Mouse (Mus musculus) neural tube, embryonic 11.5 days (tissue): ENCODE measurements around the gene Dip2b. TPM values are rescaled to one million over a fixed set of nuclear protein-coding genes. Genes with fewer than 3 reads are reported as not detected.

Experiments used
- ATAC-seq: fragments of 200-750 bp; cut with Nextera tagmentation; 2 replicates; pipeline ENCODE4 v1.8.0; 2017; ENCODE audit warnings: moderate number of reproducible peaks, mild to moderate bottlenecking, moderate TSS enrichment, moderate library complexity; ENCODE audit not compliant: insufficient read depth, low FRiP score, low TSS enrichment
- DNase-seq: peaks from one replicate; pipeline ENCODE4 v3.0.0-alpha.2; 2015; ENCODE audit warnings: low spot score
- H3K27ac ChIP-seq: fragments of 300-500 bp; sonication (generic); 2 replicates; pipeline ENCODE4 v1.5.1; 2014; ENCODE audit warnings: low read depth, mild to moderate bottlenecking, low read length
- H3K27me3 ChIP-seq: fragments of 300-500 bp; sonication (generic); 2 replicates; pipeline ENCODE4 v1.6.1; 2014; ENCODE audit warnings: mild to moderate bottlenecking, low read length, mixed read lengths; ENCODE audit not compliant: control insufficient read depth, insufficient read depth
- H3K36me3 ChIP-seq: fragments of 300-500 bp; sonication (generic); 2 replicates; pipeline ENCODE4 v1.6.1; 2014; ENCODE audit warnings: mild to moderate bottlenecking, low read length, moderate library complexity, mixed read lengths; ENCODE audit not compliant: control insufficient read depth, insufficient read depth
- H3K4me1 ChIP-seq: fragments of 300-500 bp; sonication (generic); 2 replicates; pipeline ENCODE4 v1.6.1; 2014; ENCODE audit warnings: low read length, mixed read lengths; ENCODE audit not compliant: control insufficient read depth, insufficient read depth
- H3K4me2 ChIP-seq: fragments of 300-500 bp; sonication (generic); 2 replicates; pipeline ENCODE4 v1.6.1; 2014; ENCODE audit warnings: low read depth, mild to moderate bottlenecking, moderate library complexity
- H3K4me3 ChIP-seq: fragments of 300-500 bp; sonication (generic); 2 replicates; pipeline ENCODE4 v1.5.1; 2014; ENCODE audit warnings: low read depth, low read length
- H3K9ac ChIP-seq: fragments of 300-500 bp; sonication (generic); 2 replicates; pipeline ENCODE4 v1.6.1; 2014; ENCODE audit warnings: mild to moderate bottlenecking, low read length
- H3K9me3 ChIP-seq: fragments of 300-500 bp; sonication (generic); 2 replicates; pipeline ENCODE4 v1.6.1; 2016; ENCODE audit warnings: low read length; ENCODE audit not compliant: control insufficient read depth
- WGBS: fragments of 180-500 bp; shearing (Covaris S2); extraction: QIAGEN DNeasy Blood & Tissue Kit; methylation state at CpG from one replicate; pipeline ENCODE4 v1.1.7; 2014; 5-methylcytosine and 5-hydroxymethylcytosine counted together
- polyA plus RNA-seq: library from polyadenylated mRNA; unstranded; fragments of >200 nt; fragmentation: Nextera tagmentation; extraction: Ambion mirVana; gene quantifications from 2 replicates; pipeline ENCODE4 v1.2.1, GENCODE M21; 2014

Gene Dip2b
- polyA plus RNA-seq, 1 experiment from 2014 or later, result 27.9 TPM

- WGBS, result 83% methylated on average over 11 of the region's 11 CpGs
- no peaks in the 10 kb centered on the region for H3K36me3 ChIP-seq
- no peaks in the 10 kb centered on the region for H3K27me3 ChIP-seq
- ATAC-seq (no peak), DNase-seq (no peak)
- no peak overlapping the region for H3K27ac ChIP-seq
- H3K9ac ChIP-seq, result no peak overlapping the region
- H3K9me3 ChIP-seq, result no peaks in the 10 kb centered on the region
- H3K4me1 ChIP-seq, result no peaks in the 10 kb centered on the region
- no peak overlapping the region for H3K4me2 ChIP-seq
- H3K4me3 ChIP-seq, result no peak overlapping the region
Measured at GRCm38 (mm10) chr15:100058912-100059311, 20.4 kb downstream of the Dip2b start.

GRCm38 (mm10) chr15:100059626-100060311 is 21.3 kb downstream of the Dip2b start:
- H3K4me2 ChIP-seq, result no peak overlapping the region
- H3K27ac ChIP-seq, result no peak overlapping the region
- no peak overlapping the region for H3K9ac ChIP-seq
- no peaks in the 10 kb centered on the region for H3K36me3 ChIP-seq
- no peaks in the 10 kb centered on the region for H3K4me1 ChIP-seq
- H3K9me3 ChIP-seq, result no peaks in the 10 kb centered on the region
- no peaks in the 10 kb centered on the region for H3K27me3 ChIP-seq
- DNase-seq, result no peak
- ATAC-seq, result no peak
- WGBS, result 82% methylated on average over 7 of the region's 7 CpGs
- H3K4me3 ChIP-seq, result no peak overlapping the region

GRCm38 (mm10) chr15:100060513-100061140 is 22.2 kb downstream of the Dip2b start:
- no peak overlapping the region for H3K9ac ChIP-seq
- no peak for ATAC-seq
- no peak overlapping the region for H3K4me3 ChIP-seq
- DNase-seq, result no peak
- H3K4me1 ChIP-seq, result no peaks in the 10 kb centered on the region
- H3K27ac ChIP-seq, result no peak overlapping the region
- no peaks in the 10 kb centered on the region for H3K36me3 ChIP-seq
- H3K27me3 ChIP-seq, result no peaks in the 10 kb centered on the region
- no peaks in the 10 kb centered on the region for H3K9me3 ChIP-seq
- 86% methylated on average over 4 of the region's 4 CpGs for WGBS
- H3K4me2 ChIP-seq, result no peak overlapping the region

GRCm38 (mm10) chr15:100061377-100061776 is 22.9 kb downstream of the Dip2b start:
- no peaks in the 10 kb centered on the region for H3K9me3 ChIP-seq
- no peaks in the 10 kb centered on the region for H3K36me3 ChIP-seq
- DNase-seq (no peak), ATAC-seq (no peak)
- no peak overlapping the region for H3K4me3 ChIP-seq
- H3K27ac ChIP-seq, result no peak overlapping the region
- no peak overlapping the region for H3K4me2 ChIP-seq
- no peaks in the 10 kb centered on the region for H3K4me1 ChIP-seq
- no peaks in the 10 kb centered on the region for H3K27me3 ChIP-seq
- WGBS, result 89% methylated on average over 3 of the region's 3 CpGs
- H3K9ac ChIP-seq, result no peak overlapping the region

- 92% methylated on average over 13 of the region's 13 CpGs for WGBS
- no peak for DNase-seq
Measured at GRCm38 (mm10) chr15:100063229-100063773, 24.8 kb downstream of the Dip2b start.

GRCm38 (mm10) chr15:100066702-100067101 is 28.2 kb downstream of the Dip2b start:
- Histone ChIP-seq H3K9ac (no peak overlapping the region), H3K4me3 (no peak overlapping the region), H3K9me3 (no peaks in the 10 kb centered on the region), H3K36me3 (no peaks in the 10 kb centered on the region), H3K27ac (no peak overlapping the region), H3K27me3 (no peaks in the 10 kb centered on the region), H3K4me1 (0 out of 2 replicates have a peak, but pooled peaks cover 2% of the 10 kb centered on the region), H3K4me2 (no peak overlapping the region)
- no peak for ATAC-seq
- DNase-seq, result no peak
- WGBS, result 54% methylated on average over 9 of the region's 9 CpGs

More at GRCm38 (mm10) chr15:100063229-100063773, 24.8 kb downstream of the Dip2b start:
- Histone ChIP-seq H3K9ac (no peak overlapping the region), H3K9me3 (no peaks in the 10 kb centered on the region), H3K4me3 (no peak overlapping the region), H3K4me2 (no peak overlapping the region), H3K4me1 (no peaks in the 10 kb centered on the region), H3K27ac (no peak overlapping the region), H3K27me3 (no peaks in the 10 kb centered on the region), H3K36me3 (no peaks in the 10 kb centered on the region)
- no peak for ATAC-seq

GRCm38 (mm10) chr15:100069101-100069500 is 30.6 kb downstream of the Dip2b start:
- no peaks in the 10 kb centered on the region for H3K9me3 ChIP-seq
- 86% methylated on average over 4 of the region's 4 CpGs for WGBS
- no peak overlapping the region for H3K4me3 ChIP-seq
- no peak overlapping the region for H3K27ac ChIP-seq
- DNase-seq, result no peak
- H3K27me3 ChIP-seq, result no peaks in the 10 kb centered on the region
- H3K4me1 ChIP-seq, result 0 out of 2 replicates have a peak, but pooled peaks cover 5% of the 10 kb centered on the region
- ATAC-seq, result no peak
- no peaks in the 10 kb centered on the region for H3K36me3 ChIP-seq
- H3K9ac ChIP-seq, result no peak overlapping the region
- H3K4me2 ChIP-seq, result no peak overlapping the region

- ATAC-seq, result no peak
Measured at GRCm38 (mm10) chr15:100070021-100070420, 31.6 kb downstream of the Dip2b start.

GRCm38 (mm10) chr15:100071819-100072218 is 33.4 kb downstream of the Dip2b start:
- WGBS, result 87% methylated on average over 3 of the region's 3 CpGs
- H3K4me1 ChIP-seq, result 0 out of 2 replicates have a peak, but pooled peaks cover 5% of the 10 kb centered on the region
- no peak overlapping the region for H3K4me3 ChIP-seq
- H3K4me2 ChIP-seq, result no peak overlapping the region
- no peaks in the 10 kb centered on the region for H3K27me3 ChIP-seq
- DNase-seq, result no peak
- no peak overlapping the region for H3K27ac ChIP-seq
- no peak for ATAC-seq
- H3K9ac ChIP-seq, result no peak overlapping the region
- no peaks in the 10 kb centered on the region for H3K9me3 ChIP-seq
- no peaks in the 10 kb centered on the region for H3K36me3 ChIP-seq

More at GRCm38 (mm10) chr15:100070021-100070420, 31.6 kb downstream of the Dip2b start:
- H3K27me3 ChIP-seq, result no peaks in the 10 kb centered on the region
- 0 out of 2 replicates have a peak, but pooled peaks cover 5% of the 10 kb centered on the region for H3K4me1 ChIP-seq
- no peak overlapping the region for H3K4me2 ChIP-seq
- H3K9ac ChIP-seq, result no peak overlapping the region
- no peaks in the 10 kb centered on the region for H3K9me3 ChIP-seq
- no peaks in the 10 kb centered on the region for H3K36me3 ChIP-seq
- no peak overlapping the region for H3K27ac ChIP-seq
- DNase-seq, result no peak
- 88% methylated on average over 8 of the region's 8 CpGs for WGBS
- no peak overlapping the region for H3K4me3 ChIP-seq
